Mouse (Mus musculus) ES-Bruce4 (cell line): Measurements from ENCODE around the gene Dlk2. TPM values are rescaled to one million over a fixed set of nuclear protein-coding genes. Genes with fewer than 3 reads are reported as not detected.

ENCODE experiments used
- H3K27ac ChIP-seq: 2 replicates; pipeline ENCODE4 v1.5.1; 2012; ENCODE audit warnings: low read length, inconsistent platforms; ENCODE audit not compliant: insufficient read depth
- H3K27me3 ChIP-seq: 2 replicates; pipeline ENCODE4 v1.6.1; 2012; ENCODE audit warnings: mild to moderate bottlenecking, low read length, inconsistent platforms; ENCODE audit not compliant: control insufficient read depth, poor library complexity, insufficient read depth, severe bottlenecking
- H3K36me3 ChIP-seq: 2 replicates; pipeline ENCODE4 v1.6.1; 2012; ENCODE audit warnings: inconsistent platforms, mild to moderate bottlenecking, low read length, moderate library complexity; ENCODE audit not compliant: control insufficient read depth, poor library complexity, insufficient read depth, severe bottlenecking
- H3K4me1 ChIP-seq: one replicate; pipeline ENCODE4 v1.8.1; 2011; ENCODE audit warnings: low read length; ENCODE audit not compliant: control insufficient read depth, insufficient read depth
- H3K4me3 ChIP-seq: 2 replicates; pipeline ENCODE4 v1.5.1; 2011; ENCODE audit warnings: low read depth, mild to moderate bottlenecking, low read length
- H3K9ac ChIP-seq: 2 replicates; pipeline ENCODE4 v1.6.1; 2012; ENCODE audit warnings: low read depth, mild to moderate bottlenecking, inconsistent platforms; ENCODE audit not compliant: poor library complexity, severe bottlenecking
- H3K9me3 ChIP-seq: replicated peaks from 2 replicates; pipeline ENCODE4 v1.6.1; 2012; ENCODE audit warnings: mild to moderate bottlenecking, low read length, inconsistent platforms; ENCODE audit not compliant: control insufficient read depth, poor library complexity, insufficient read depth, severe bottlenecking
- CTCF ChIP-seq: IDR thresholded peaks from one replicate; pipeline ENCODE4 v1.8.1; 2011; ENCODE audit warnings: low read depth, low read length
- EP300 ChIP-seq: IDR thresholded peaks from 2 replicates; pipeline ENCODE4 v1.6.1; 2011; ENCODE audit warnings: low read depth, low read length; ENCODE audit not compliant: insufficient read depth
- POLR2A ChIP-seq: IDR thresholded peaks from one replicate; pipeline ENCODE4 v1.8.1; 2011; ENCODE audit warnings: low read length; ENCODE audit not compliant: insufficient read depth
- polyA plus RNA-seq: library from polyadenylated mRNA; stranded (reverse); fragments of >200 nt; gene quantifications from 2 replicates; pipeline ENCODE4 v1.2.4, GENCODE M21; 2011; ENCODE audit warnings: low read depth; ENCODE audit not compliant: missing spikeins, insufficient read depth, insufficient read length

The Dlk2 gene
- polyA plus RNA-seq, 1 experiment: 0.91 TPM

DNA sequence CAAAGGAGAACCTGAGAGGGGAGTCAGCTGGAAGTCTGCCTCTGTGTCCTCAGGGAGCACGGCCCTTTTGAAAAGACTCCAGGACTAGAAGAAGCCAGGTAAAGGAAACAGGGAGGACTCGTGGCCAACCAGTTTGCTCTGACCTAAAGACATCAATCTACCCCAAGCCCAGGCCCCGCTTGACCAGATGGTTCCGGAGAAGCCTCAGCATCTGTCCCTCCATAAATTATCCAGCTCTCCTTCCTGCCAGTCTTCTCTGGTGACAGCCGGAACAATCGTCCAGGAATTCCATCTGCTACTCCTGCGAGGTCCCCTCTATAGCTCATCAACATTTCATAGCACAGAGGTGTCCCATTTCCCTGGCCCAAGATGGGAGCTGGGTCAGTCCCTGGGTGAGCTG, 12.6 kb upstream of the Dlk2 start:
- Histone ChIP-seq H3K4me3 (no peak overlapping the region), H3K27me3 (no peaks in the 10 kb centered on the region), H3K27ac (no peak overlapping the region), H3K4me1 (peaks cover 18% of the 10 kb centered on the region), H3K9ac (no peak overlapping the region), H3K9me3 (no peaks in the 10 kb centered on the region), H3K36me3 (peaks cover 12% of the 10 kb centered on the region)
- TF ChIP-seq POLR2A: no peak
- TF ChIP-seq EP300: 0 out of 2 replicates have a peak, but pooled peaks have one; percentile 5

DNA sequence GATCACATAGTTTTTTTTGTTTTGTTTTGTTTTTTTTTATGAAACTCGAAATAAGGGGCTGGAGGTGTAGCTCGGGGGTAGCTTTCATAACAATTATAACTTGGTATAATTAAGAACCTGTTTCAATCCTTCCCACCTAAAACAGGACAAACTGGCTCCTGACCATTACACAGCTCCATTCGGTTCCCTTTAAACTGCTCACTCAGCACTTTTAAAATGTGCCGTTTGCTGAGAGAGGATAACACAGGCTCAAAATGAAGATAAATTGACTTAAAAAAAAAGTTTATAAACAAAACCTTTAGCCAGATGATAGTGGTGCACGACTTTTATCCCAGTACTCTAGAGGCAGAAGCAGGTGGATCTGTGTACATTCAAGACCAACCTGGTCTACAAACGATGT, 11.8 kb upstream of the Dlk2 start:
- no peak for TF ChIP-seq POLR2A
- Histone ChIP-seq H3K4me3 (no peak overlapping the region), H3K36me3 (peaks cover 5% of the 10 kb centered on the region; the same call in 1 of the 2 replicates), H3K9me3 (no peaks in the 10 kb centered on the region), H3K27ac (no peak overlapping the region), H3K9ac (no peak overlapping the region), H3K27me3 (no peaks in the 10 kb centered on the region), H3K4me1 (peaks cover 18% of the 10 kb centered on the region)

- Histone ChIP-seq H3K9me3 (no peaks in the 10 kb centered on the region), H3K4me3 (no peak overlapping the region), H3K36me3 (no peaks in the 10 kb centered on the region), H3K27ac (peak overlapping the region; percentile 23; the same call in 1 of the 2 replicates), H3K4me1 (peaks cover 18% of the 10 kb centered on the region), H3K9ac (no peak overlapping the region), H3K27me3 (no peaks in the 10 kb centered on the region)
- 0 out of 2 replicates have a peak, but pooled peaks have one; percentile 19 for TF ChIP-seq EP300
- no peak for TF ChIP-seq POLR2A
- TF ChIP-seq CTCF: no peak
These were observed 9.5 kb upstream of the Dlk2 start for GRCm38 (mm10) chr17:46287678-46288095.

- Histone ChIP-seq H3K27ac (no peak overlapping the region), H3K4me3 (no peak overlapping the region), H3K36me3 (no peaks in the 10 kb centered on the region), H3K9ac (no peak overlapping the region), H3K27me3 (peaks cover 12% of the 10 kb centered on the region), H3K9me3 (no peaks in the 10 kb centered on the region), H3K4me1 (no peaks in the 10 kb centered on the region)
- no peak for TF ChIP-seq CTCF
- TF ChIP-seq EP300: no peak
- no peak for TF ChIP-seq POLR2A
These were observed 620 bp upstream of the Dlk2 start for GRCm38 (mm10) chr17:46296601-46297000.

- no peaks in the 10 kb centered on the region for H3K9me3 ChIP-seq
- no peak overlapping the region for H3K27ac ChIP-seq
- no peaks in the 10 kb centered on the region for H3K36me3 ChIP-seq
- H3K27me3 ChIP-seq: peaks cover 12% of the 10 kb centered on the region
- H3K4me1 ChIP-seq: no peaks in the 10 kb centered on the region
- TF ChIP-seq EP300 (no peak), CTCF (no peak), POLR2A (no peak)
- peak overlapping the region; percentile 62; the same call in 1 of the 2 replicates for H3K4me3 ChIP-seq
- H3K9ac ChIP-seq: no peak overlapping the region
These were observed 225 bp upstream of the Dlk2 start for GRCm38 (mm10) chr17:46297028-46297363.

DNA sequence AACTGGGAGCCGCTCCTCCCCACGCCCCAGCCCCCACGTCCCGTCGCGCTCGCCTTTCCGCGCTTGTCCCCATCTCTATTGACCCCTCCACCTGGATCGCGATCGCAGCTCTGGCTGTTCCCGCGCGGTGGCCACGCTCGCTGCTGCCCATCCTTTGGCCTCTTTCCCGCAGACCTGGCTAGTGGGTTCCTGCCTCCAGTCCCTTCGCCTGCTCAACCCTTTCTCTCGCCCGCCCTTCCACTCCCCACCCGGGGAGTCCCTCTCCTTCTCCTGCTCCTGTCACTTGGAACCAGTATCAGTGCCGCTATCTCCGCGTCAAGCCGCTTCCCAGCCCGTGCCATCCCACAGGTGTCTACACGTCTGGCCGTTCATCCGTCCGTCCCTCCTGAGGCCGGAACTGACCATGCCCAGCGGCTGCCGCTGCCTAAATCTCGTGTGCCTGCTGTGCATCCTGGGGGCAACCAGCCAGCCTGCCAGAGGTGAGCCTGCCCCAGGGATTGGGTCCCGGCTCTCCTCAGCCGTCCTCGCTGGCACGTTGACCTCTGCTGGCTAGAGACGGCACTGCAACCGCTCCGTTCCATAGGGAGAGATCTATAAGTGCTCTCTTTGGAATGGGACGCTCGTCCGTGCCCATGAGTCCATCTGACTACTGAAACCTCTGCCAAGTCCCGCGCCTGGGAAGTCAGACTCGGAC, 1.1 kb downstream of the Dlk2 start:
- H3K9ac ChIP-seq: peak overlapping the region; percentile 70
- peak overlapping the region; percentile 59 for H3K4me3 ChIP-seq
- H3K27ac ChIP-seq: no peak overlapping the region
- peaks cover 12% of the 10 kb centered on the region for H3K27me3 ChIP-seq
- 0 out of 2 replicates have a peak, but pooled peaks have one; percentile 13 for TF ChIP-seq EP300
- no peak for TF ChIP-seq POLR2A
- peak; percentile 87 for TF ChIP-seq CTCF
- H3K9me3 ChIP-seq: no peaks in the 10 kb centered on the region
- H3K36me3 ChIP-seq: no peaks in the 10 kb centered on the region
- H3K4me1 ChIP-seq: no peaks in the 10 kb centered on the region
